ENCODE assay signal across 29 mouse cellular contexts in the genomic region with DNA sequence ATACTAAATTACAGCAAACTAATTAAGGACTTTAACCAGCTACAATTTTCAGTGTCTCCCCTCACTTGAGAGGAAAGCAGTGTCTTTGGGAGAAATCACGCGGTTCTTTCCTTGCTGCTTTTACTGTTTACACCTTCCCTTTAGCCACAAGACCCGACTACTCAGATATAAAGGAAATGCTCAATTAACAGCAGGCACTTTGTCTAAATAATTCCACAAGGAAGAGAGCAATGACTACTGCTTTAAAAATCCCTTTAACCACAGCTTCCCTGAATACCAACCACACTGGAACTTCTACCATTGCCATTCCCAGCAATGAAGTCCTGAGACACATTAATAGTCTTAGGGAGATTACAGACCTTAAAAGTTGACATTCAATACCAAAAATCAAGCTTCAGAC. TPM values are rescaled to one million over a fixed set of nuclear protein-coding genes. Genes with fewer than 3 reads are reported as not detected.
"Had no signal": no experiment of that assay in that cellular context is flagged by ENCODE, and none has a peak within 500 bp of the region (broad histone marks: within the 10 kb centered on the region; RNA-seq: fewer than 3 reads in every experiment).

No protein-coding gene starts in this region.

- ATAC-seq: hindbrain, postnatal 0 days; intestine, embryonic 16.5 days; liver, embryonic 12.5 days had no signal

- DNase-seq: gastrocnemius, adult 2 months; gastrocnemius, postnatal 10 days; gastrocnemius, postnatal 25 days; heart, adult 18-20 months; heart, postnatal 14 days; heart, postnatal 36 days; kidney, adult 11 months; kidney, adult 2 months; kidney, adult 9 months; kidney, postnatal 14 days; kidney, postnatal 36 days; left cerebral cortex, postnatal 4 days had no signal

- H3K9ac ChIP-seq: heart, embryonic 13.5 days; heart, embryonic 15.5 days; hindbrain, embryonic 13.5 days; hindbrain, embryonic 15.5 days; kidney, embryonic 15.5 days; limb, embryonic 13.5 days; limb, embryonic 15.5 days; liver, embryonic 12.5 days; liver, embryonic 14.5 days had no signal

- H3K27ac ChIP-seq: gastrocnemius, adult 2 months; heart, embryonic 13.5 days; heart, embryonic 15.5 days; hindbrain, embryonic 13.5 days; hindbrain, embryonic 15.5 days; hindbrain, postnatal 0 days; kidney, embryonic 15.5 days; kidney, postnatal 0 days; layer of hippocampus, adult 2 months; limb, embryonic 13.5 days; limb, embryonic 15.5 days; liver, embryonic 12.5 days; liver, embryonic 14.5 days had no signal

- H3K4me3 ChIP-seq: gastrocnemius, adult 2 months; heart, embryonic 13.5 days; heart, embryonic 15.5 days; hindbrain, embryonic 13.5 days; hindbrain, embryonic 15.5 days; kidney, embryonic 15.5 days; layer of hippocampus, adult 2 months; limb, embryonic 13.5 days; limb, embryonic 15.5 days; liver, embryonic 12.5 days had no signal

- H3K27me3 ChIP-seq: heart, embryonic 13.5 days; heart, embryonic 15.5 days; hindbrain, embryonic 13.5 days; hindbrain, embryonic 15.5 days; kidney, embryonic 15.5 days; limb, embryonic 13.5 days; limb, embryonic 15.5 days; liver, embryonic 12.5 days had no signal

- H3K4me1 ChIP-seq: heart, embryonic 13.5 days; heart, embryonic 15.5 days; hindbrain, embryonic 13.5 days; hindbrain, embryonic 15.5 days; kidney, embryonic 15.5 days; limb, embryonic 13.5 days; limb, embryonic 15.5 days; liver, embryonic 12.5 days had no signal

- H3K4me2 ChIP-seq: heart, embryonic 11.5 days; heart, embryonic 13.5 days; heart, embryonic 15.5 days; hindbrain, embryonic 13.5 days; hindbrain, embryonic 15.5 days; kidney, embryonic 15.5 days; limb, embryonic 13.5 days; limb, embryonic 15.5 days; liver, embryonic 12.5 days had no signal

- H3K9me3 ChIP-seq: heart, embryonic 13.5 days; heart, embryonic 15.5 days; hindbrain, embryonic 13.5 days; hindbrain, embryonic 15.5 days; kidney, embryonic 15.5 days; limb, embryonic 13.5 days; limb, embryonic 15.5 days; liver, embryonic 12.5 days had no signal

RNA-seq across cellular contexts. Expression of a gene that starts 22.8 kb away (rescaled TPM):
- total RNA-seq: granulocyte monocyte progenitor cell, adult 5-6 weeks; hematopoietic stem cell, adult 5-6 weeks had no signal
- polyA plus RNA-seq: limb, embryonic 11.5 days; liver, embryonic 12.5 days; liver, embryonic 14.5 days had no signal
